Mouse (Mus musculus): Measurements from ENCODE around the gene Ace.

DNA sequence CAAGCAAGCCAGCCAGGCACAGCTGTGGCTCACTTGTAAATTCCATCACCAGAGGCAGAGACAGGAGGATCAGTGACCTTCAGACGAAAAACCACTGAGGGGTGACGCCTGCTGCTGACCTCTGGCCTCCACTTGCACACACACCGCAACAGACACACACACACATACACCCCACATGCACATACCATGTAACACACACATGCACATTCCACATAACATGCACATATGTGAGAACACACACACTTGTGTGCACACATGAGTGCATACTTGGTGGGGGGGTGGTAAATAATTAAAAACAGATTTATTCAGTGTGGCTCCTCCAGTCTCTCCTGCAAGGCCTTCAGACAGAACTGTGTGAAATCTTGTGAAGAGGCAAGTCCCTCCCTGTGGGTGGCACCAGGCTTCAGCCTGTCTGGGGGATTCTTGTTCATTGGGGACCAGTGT is 16.1 kb upstream of the Ace start:
- no peak for TF ChIP-seq POLR2A (IDR thresholded peaks at IDR 0.05; ENCODE audit: extremely low read depth, insufficient read depth, low read length)
- no peak for TF ChIP-seq CTCF (IDR thresholded peaks at IDR 0.05; ENCODE audit: extremely low read depth, insufficient read depth, low read length)

Measured in cortical plate, adult 2 months (tissue).